Mouse (Mus musculus) bone marrow macrophage, adult 2 months (primary cell): ENCODE data around the gene Uchl4.

Experiments
- CTCF ChIP-seq: IDR thresholded peaks from 2 replicates; pipeline ENCODE4 v1.5.1; 2012; ENCODE audit warnings: low read depth, mild to moderate bottlenecking, low read length, moderate library complexity
- POLR2A ChIP-seq: IDR thresholded peaks from 2 replicates; pipeline ENCODE4 v1.6.1; 2012; ENCODE audit warnings: mild to moderate bottlenecking, low read depth, low read length, borderline replicate concordance

DNA sequence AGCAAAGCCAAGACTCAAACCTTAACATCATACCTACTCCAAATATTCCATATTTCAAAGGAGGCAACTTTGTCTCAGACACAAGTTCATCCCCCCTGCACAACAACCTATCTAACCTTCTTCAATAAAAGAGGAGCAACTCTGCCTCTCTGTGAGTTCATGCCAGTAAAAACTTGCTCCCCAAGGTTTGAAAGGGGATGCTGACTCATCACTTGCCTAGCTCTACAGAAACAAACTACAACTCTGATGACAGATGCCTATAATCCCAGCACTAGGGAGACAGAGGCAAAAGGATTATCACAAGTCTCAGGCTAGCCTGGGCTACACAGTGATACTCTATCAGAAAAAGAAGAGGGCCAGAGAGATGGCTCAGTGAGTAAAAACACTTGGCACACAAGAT lies 17.1 kb upstream of the Uchl4 start:
- no peak for TF ChIP-seq POLR2A
- no peak for TF ChIP-seq CTCF
